Mouse (Mus musculus) WW6 (cell line): ENCODE measurements around the gene Bsdc1.

Source experiments
- DNase-seq: peaks from one replicate; pipeline ENCODE4 v3.0.0-alpha.2; 2013; ENCODE audit warnings: low read depth, low spot score

Bsdc1 gene

GRCm38 (mm10) chr4:129479863-129480262, 18.5 kb downstream of the Bsdc1 start:
- no peak for DNase-seq

DNA sequence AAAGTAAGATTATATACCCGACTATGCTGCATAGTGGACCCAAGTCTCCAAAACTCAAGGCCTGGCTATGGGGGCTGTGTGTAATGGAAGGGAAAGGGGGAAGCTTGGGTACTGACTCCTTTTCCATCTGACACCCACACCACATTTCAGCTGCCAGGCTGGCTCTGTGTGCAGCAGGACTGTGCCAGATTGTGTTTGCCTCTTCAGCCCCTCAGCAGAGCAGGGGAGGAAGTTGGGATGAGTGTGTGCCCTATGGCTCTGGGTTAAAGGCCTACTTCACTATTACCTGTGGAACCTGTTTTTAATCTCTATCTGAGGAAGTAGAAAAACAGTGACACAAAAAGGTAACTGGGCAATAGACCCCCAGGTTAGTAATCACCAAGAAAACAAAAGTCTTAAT, 19.7 kb downstream of the Bsdc1 start:
- DNase-seq, result no peak

GRCm38 (mm10) chr4:129490972-129491880, 29.8 kb downstream of the Bsdc1 start, which contains the start of the genes Tssk3 and Fam229a:
Gene Tssk3 (minus strand): TSS chr4:129491022.
Gene Fam229a (plus strand): TSS chr4:129491190.
- DNase-seq, result no peak

DNA sequence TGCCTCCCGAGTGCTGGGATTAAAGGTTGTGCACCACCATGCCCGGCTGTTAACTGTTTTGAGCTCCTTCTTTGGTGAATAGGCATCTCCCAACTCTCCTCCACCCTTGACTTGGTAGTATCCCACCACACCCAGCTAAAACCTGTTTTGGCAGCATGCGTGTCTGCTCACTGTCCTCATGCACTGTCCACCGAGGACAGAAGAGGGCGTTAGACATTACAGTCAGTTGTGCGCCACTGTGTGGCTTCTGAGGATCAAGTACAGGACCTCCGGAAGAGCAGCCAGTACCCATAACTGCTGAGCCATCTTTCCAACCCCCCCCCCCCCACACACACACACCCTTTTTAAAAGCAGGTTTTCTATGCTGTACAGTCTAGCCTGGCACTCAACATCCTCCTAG, 33.3 kb downstream of the Bsdc1 start:
- DNase-seq, result no peak

DNA sequence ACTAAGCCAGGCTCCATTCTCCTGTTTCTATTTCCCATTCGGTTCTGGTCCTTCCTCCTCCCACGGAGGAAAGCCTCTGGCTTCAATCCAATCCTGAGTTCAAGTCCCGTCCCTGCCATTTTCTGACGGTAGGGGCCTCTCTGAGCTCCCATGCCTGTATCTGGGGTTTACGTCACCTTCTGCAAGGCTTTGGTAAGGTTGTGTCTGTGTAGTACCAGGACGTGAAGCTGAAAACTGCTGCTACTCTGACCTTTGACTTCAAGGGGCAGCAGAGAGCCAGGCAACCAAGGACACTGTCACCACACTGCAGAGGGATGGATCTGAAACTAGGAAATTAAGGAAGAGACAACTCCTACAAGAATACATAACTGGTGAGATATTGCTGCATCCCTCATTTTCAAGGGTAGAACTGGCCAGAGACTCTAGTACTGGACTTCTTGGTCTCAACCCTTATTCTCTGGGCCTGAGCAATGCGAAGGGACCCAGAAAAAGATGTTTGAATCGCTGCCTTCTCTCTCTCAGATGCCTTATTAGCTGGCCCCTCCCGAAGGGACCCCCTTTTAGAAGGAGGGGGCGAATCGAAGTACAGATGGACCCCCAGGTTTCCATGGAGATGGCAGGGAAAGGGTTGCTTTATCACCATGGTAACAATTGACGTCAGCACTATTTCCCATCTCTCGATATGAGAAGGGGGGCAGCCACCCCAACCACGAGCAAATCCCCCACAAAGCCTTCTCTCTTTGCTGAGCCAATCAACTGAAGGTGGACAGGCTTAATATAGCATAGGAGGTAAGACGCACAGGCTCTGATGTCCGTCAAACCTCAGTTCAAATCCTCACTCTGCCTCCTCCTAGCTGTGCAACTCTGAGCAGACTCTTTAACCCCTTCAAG, 34.5 kb downstream of the Bsdc1 start:
- no peak for DNase-seq

- no peak for DNase-seq
Measured at GRCm38 (mm10) chr4:129496631-129497030, 35.2 kb downstream of the Bsdc1 start.

DNA sequence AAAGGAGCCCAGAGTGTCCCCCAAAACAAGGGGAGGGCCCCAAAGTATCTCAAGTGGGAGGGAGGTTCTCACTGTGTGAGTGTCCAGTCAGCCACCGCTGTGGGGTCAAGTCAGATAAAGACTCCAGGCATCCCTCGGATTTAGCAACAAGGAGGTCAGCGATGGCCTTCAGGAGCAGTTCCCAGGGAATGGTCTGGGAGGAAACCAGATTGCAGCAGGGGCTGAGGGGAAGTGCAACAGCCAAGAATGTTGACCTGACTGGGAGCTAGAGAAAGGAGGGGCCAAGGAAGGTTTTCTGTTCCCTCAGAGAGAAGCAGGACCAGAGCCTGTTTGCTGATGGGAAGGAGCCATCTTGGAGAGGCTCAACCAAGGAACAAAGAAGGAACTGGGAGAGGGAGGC, 37.6 kb downstream of the Bsdc1 start:
- DNase-seq, result no peak

GRCm38 (mm10) chr4:129500017-129500416, 38.6 kb downstream of the Bsdc1 start:
- no peak for DNase-seq

GRCm38 (mm10) chr4:129500607-129501566, 39.5 kb downstream of the Bsdc1 start:
- peak; percentile 80 for DNase-seq

GRCm38 (mm10) chr4:129502327-129502888, 41.0 kb downstream of the Bsdc1 start:
- DNase-seq, result no peak

DNA sequence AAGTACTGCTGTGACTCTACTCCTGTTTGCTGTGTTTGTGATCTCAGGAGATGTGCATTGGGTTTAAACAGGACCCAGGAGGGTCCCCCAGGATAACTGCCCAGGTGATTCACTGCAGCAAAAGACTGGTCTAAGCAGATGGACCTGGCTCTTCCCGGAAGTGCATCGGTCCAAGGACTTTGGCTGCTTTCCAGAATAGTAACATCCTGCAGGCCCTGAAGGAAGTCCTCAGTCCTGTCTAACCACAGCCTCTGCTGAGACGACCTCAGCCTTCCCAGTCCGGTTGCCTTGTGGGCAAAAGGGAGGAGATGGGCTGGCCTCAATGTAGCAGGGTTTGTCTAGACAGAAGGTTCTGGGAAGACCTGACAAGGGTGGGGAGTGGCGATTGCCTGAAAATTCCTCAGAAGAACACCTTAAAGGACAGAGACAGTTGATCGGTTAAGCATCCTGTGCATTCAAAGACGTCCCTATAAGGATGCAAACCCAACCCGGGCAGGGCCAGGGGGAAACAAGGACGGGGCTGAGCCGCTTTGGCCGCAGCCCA, 41.6 kb downstream of the Bsdc1 start:
- DNase-seq, result no peak

DNA sequence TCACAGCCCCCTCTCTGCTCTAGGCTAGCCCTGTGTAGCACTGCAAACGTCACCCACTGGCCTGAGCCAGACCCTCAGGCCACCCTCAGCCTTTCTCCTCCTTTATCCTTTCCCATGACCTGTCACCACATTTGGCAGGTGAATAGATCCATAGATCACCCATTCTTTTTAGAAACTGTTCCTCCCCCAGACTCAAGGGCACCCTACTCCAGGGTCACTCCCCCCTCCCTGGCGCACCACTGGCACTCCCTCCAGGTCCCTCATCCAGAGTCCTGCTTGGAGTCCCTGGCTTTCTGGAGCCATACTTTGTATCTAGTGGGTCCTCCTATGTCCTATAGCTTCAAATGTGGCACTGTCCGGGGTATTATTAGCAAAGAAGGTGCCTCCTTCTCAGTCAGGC, 44.1 kb downstream of the Bsdc1 start:
- DNase-seq, result no peak

DNA sequence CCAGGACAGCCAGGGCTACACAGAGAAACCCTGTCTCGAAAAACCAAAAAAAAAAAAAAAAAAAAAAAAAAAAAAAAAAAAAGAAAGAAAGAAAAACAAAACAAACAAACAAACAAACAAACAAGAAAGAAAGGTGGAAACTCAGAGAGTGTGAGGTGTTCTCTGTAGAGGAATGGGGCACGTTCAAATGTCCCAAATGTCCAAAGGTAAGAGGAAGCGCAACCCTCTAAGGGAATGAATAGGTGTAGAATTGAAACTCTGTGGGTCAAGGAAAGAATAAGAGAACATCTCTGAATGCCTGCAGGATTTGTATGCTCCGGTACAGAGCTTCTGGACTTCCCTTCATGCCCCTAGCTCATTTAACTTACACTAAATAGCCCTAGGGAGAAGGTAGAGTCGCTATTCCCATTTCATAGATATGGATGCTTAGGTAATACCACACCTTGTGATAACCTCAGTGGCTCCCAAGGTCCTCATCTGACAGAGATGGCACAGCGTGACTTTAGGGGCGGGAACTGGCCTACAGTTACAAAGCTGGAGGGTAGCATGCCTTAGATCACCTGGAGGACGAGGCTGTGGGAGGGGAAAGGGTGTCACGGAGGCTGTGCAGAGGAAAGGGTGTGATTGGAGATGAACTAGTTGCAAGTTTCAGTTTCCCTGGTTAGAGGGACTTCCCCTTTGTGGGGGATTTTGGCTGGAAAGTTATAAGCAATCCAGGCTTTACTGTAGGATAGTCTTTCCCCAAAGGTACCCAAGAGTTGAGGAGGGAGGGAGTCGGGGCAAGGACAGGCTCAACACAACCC, 46.3 kb downstream of the Bsdc1 start:
- DNase-seq, result no peak

DNA sequence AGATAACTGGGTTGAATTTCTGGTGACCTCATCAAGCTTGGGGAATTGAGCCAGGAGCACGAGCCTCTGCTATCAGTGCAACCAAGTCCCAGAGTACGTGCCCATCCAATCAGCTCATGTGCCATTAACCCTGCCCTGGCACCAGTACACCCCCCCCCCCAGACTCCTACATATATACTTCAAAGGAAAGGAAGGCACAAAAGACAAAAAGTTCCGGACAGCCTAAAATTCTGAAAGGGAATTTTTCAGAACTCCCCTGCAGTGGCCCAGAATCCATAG, 46.8 kb downstream of the Bsdc1 start:
- no peak for DNase-seq

- no peak for DNase-seq
Measured at GRCm38 (mm10) chr4:129508834-129509600, 47.6 kb downstream of the Bsdc1 start.

GRCm38 (mm10) chr4:129509650-129510049, 48.3 kb downstream of the Bsdc1 start:
- no peak for DNase-seq

- DNase-seq, result no peak
Measured at GRCm38 (mm10) chr4:129510723-129511412, 49.5 kb downstream of the Bsdc1 start.

GRCm38 (mm10) chr4:129511413-129512096, 50.2 kb downstream of the Bsdc1 start:
- no peak for DNase-seq
